Mouse (Mus musculus) lung, adult 2 months (tissue): ENCODE results near the gene Sirt6.

Experiments
- CTCF ChIP-seq: fragments of 200-500 bp; IDR thresholded peaks from 2 replicates; pipeline ENCODE4 v1.5.1; 2011; ENCODE audit warnings: mild to moderate bottlenecking, low read length, control low read depth; ENCODE audit not compliant: insufficient read depth
- POLR2A ChIP-seq: fragments of 200-500 bp; IDR thresholded peaks from 2 replicates; pipeline ENCODE4 v1.6.1; 2011; ENCODE audit warnings: low read depth, mild to moderate bottlenecking, control low read depth, low read length, borderline replicate concordance; ENCODE audit errors: extremely low read depth

DNA sequence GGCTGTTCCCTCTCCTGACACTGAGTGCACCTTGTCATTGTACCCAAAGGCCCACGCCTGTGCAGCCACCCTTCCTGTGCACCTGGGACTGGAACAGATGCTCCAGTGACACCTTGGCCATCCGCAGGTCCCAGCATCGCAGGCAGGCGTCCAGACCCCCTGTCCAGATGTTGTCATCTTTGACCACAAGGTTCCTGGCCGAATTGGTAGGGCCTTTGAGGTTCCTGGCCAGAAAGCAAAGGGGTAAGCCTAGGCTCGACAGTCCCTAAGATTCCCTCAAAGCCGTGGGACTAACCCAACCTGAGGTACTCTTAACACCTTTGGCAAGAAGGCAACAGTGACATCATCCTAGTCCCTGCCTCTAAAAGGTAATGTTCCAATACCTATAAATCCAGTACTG is 35.0 kb downstream of the Sirt6 start:
- TF ChIP-seq POLR2A = no peak
- no peak for TF ChIP-seq CTCF
